Mouse (Mus musculus) yolk sac, embryonic 10.5 days (tissue): ENCODE data around the gene Med27.

Source experiments
- DNase-seq: peaks from one replicate; pipeline ENCODE4 v3.0.0-alpha.2; 2017; ENCODE audit warnings: low spot score

Med27 gene

GRCm38 (mm10) chr2:29565570-29566433, 219.2 kb downstream of the Med27 start:
- no peak for DNase-seq

- DNase-seq = no peak
Observed at GRCm38 (mm10) chr2:29571921-29572700, 225.5 kb downstream of the Med27 start.

- DNase-seq = no peak
Observed at GRCm38 (mm10) chr2:29572811-29573427, 226.3 kb downstream of the Med27 start.

GRCm38 (mm10) chr2:29573591-29573990, 227.0 kb downstream of the Med27 start:
- peak; percentile 53 for DNase-seq

- DNase-seq = no peak
Observed at GRCm38 (mm10) chr2:29574187-29574586, 227.6 kb downstream of the Med27 start.
